Mouse (Mus musculus) intestine, embryonic 15.5 days (tissue): ENCODE measurements around the gene Rcn3. TPM values are rescaled to one million over a fixed set of nuclear protein-coding genes. Genes with fewer than 3 reads are reported as not detected.
"Not testable (repeated sequence)": the region's sequence is repeated elsewhere in the genome, so short reads cannot be mapped to it uniquely, and the experiment has no call there.

ENCODE experiments used
- ATAC-seq: fragments of 200-750 bp; cut with Nextera tagmentation; 2 replicates; pipeline ENCODE4 v1.8.0; 2017; ENCODE audit warnings: moderate TSS enrichment, moderate library complexity
- H3K27ac ChIP-seq: fragments of 300-500 bp; sonication (generic); 2 replicates; pipeline ENCODE4 v1.5.1; 2015; ENCODE audit warnings: mild to moderate bottlenecking, inconsistent platforms
- H3K27me3 ChIP-seq: fragments of 300-500 bp; sonication (generic); replicated peaks from 2 replicates; pipeline ENCODE4 v1.6.1; 2015; ENCODE audit warnings: inconsistent platforms
- H3K36me3 ChIP-seq: fragments of 300-500 bp; sonication (generic); 2 replicates; pipeline ENCODE4 v1.6.1; 2015; ENCODE audit warnings: inconsistent platforms
- H3K4me1 ChIP-seq: fragments of 300-500 bp; sonication (generic); replicated peaks from 2 replicates; pipeline ENCODE4 v1.6.1; 2015; ENCODE audit warnings: inconsistent platforms
- H3K4me2 ChIP-seq: fragments of 300-500 bp; sonication (generic); replicated peaks from 2 replicates; pipeline ENCODE4 v1.6.1; 2015; ENCODE audit warnings: mild to moderate bottlenecking, inconsistent platforms
- H3K4me3 ChIP-seq: fragments of 300-500 bp; sonication (generic); replicated peaks from 2 replicates; pipeline ENCODE4 v1.5.1; 2015; ENCODE audit warnings: inconsistent platforms
- H3K9ac ChIP-seq: fragments of 300-500 bp; sonication (generic); 2 replicates; pipeline ENCODE4 v1.6.1; 2015; ENCODE audit warnings: inconsistent platforms
- H3K9me3 ChIP-seq: fragments of 300-500 bp; sonication (generic); 2 replicates; pipeline ENCODE4 v1.6.1; 2016; ENCODE audit warnings: inconsistent platforms
- WGBS: fragments of 180-500 bp; shearing (Covaris S2); methylation state at CpG from one replicate; pipeline ENCODE4 v1.1.7; 2015; 5-methylcytosine and 5-hydroxymethylcytosine counted together
- polyA plus RNA-seq: library from polyadenylated mRNA; unstranded; fragments of >200 nt; fragmentation: Nextera tagmentation; extraction: Ambion mirVana; gene quantifications from 2 replicates; pipeline ENCODE4 v1.2.1, GENCODE M21; 2015

The Rcn3 gene
- polyA plus RNA-seq, 1 experiment from 2014 or later = 265 TPM

GRCm38 (mm10) chr7:45103652-45104180 is 11.7 kb upstream of the Rcn3 start, which contains the start of gene Fcgrt:
Gene Fcgrt, minus strand, starts transcription at chr7:45103851.
- 14% methylated on average over 7 of the region's 7 CpGs for WGBS
- Histone ChIP-seq H3K4me3 (peak within 1 kb of the TSS; percentile 44), H3K4me1 (peaks cover 33% of the 10 kb centered on the region), H3K27me3 (no peaks in the 10 kb centered on the region), H3K9me3 (no peaks in the 10 kb centered on the region), H3K27ac (peak within 1 kb of the TSS; percentile 93), H3K36me3 (no peaks in the 10 kb centered on the region), H3K9ac (peak within 1 kb of the TSS; percentile 57), H3K4me2 (peak within 1 kb of the TSS; percentile 75)
- peak; percentile 93 for ATAC-seq

- 46% methylated on average over 9 of the region's 9 CpGs for WGBS
Observed at GRCm38 (mm10) chr7:45102940-45103585, 11.0 kb upstream of the Rcn3 start.

GRCm38 (mm10) chr7:45102441-45102840 is 10.4 kb upstream of the Rcn3 start:
- Histone ChIP-seq H3K4me1 (peaks cover 33% of the 10 kb centered on the region), H3K4me2 (peak overlapping the region; percentile 75), H3K36me3 (no peaks in the 10 kb centered on the region), H3K9me3 (no peaks in the 10 kb centered on the region), H3K27ac (no peak overlapping the region; the same call in 1 of the 2 replicates), H3K27me3 (no peaks in the 10 kb centered on the region), H3K4me3 (peak overlapping the region; percentile 44), H3K9ac (no peak overlapping the region)
- no peak for ATAC-seq
- WGBS = 66% methylated on average over 11 of the region's 11 CpGs

More at GRCm38 (mm10) chr7:45102940-45103585, 11.0 kb upstream of the Rcn3 start:
- H3K4me1 ChIP-seq = peaks cover 33% of the 10 kb centered on the region
- H3K4me2 ChIP-seq = peak overlapping the region; percentile 75
- H3K27ac ChIP-seq = peak overlapping the region; percentile 93
- H3K27me3 ChIP-seq = no peaks in the 10 kb centered on the region
- peak overlapping the region; percentile 57 for H3K9ac ChIP-seq
- peak; percentile 29 for ATAC-seq
- peak overlapping the region; percentile 44 for H3K4me3 ChIP-seq
- H3K9me3 ChIP-seq = no peaks in the 10 kb centered on the region
- no peaks in the 10 kb centered on the region for H3K36me3 ChIP-seq

GRCm38 (mm10) chr7:45100046-45100445 is 8.0 kb upstream of the Rcn3 start:
- Histone ChIP-seq H3K4me2 (no peak overlapping the region), H3K27me3 (no peaks in the 10 kb centered on the region), H3K36me3 (no peaks in the 10 kb centered on the region), H3K9me3 (no peaks in the 10 kb centered on the region), H3K4me3 (no peak overlapping the region), H3K27ac (no peak overlapping the region), H3K9ac (no peak overlapping the region), H3K4me1 (peaks cover 27% of the 10 kb centered on the region)
- no peak for ATAC-seq
- WGBS = 89% methylated on average over 6 of the region's 6 CpGs

- Histone ChIP-seq H3K27me3 (no peaks in the 10 kb centered on the region), H3K9me3 (no peaks in the 10 kb centered on the region), H3K36me3 (no peaks in the 10 kb centered on the region), H3K27ac (no peak overlapping the region), H3K9ac (no peak overlapping the region), H3K4me1 (peaks cover 20% of the 10 kb centered on the region), H3K4me3 (no peak overlapping the region), H3K4me2 (no peak overlapping the region)
- 89% methylated on average over 8 of the region's 8 CpGs for WGBS
- no peak for ATAC-seq
Observed at GRCm38 (mm10) chr7:45098541-45099240, 6.7 kb upstream of the Rcn3 start.

- 0 out of 2 replicates have a peak overlapping the region, but pooled peaks have one; percentile 17 for H3K27ac ChIP-seq
- no peak overlapping the region for H3K4me2 ChIP-seq
- H3K9me3 ChIP-seq = no peaks in the 10 kb centered on the region
- H3K36me3 ChIP-seq = no peaks in the 10 kb centered on the region
- H3K4me3 ChIP-seq = no peak overlapping the region
- H3K9ac ChIP-seq = no peak overlapping the region
- H3K27me3 ChIP-seq = no peaks in the 10 kb centered on the region
- 53% methylated on average over 6 of the region's 6 CpGs for WGBS
- ATAC-seq = no peak
- H3K4me1 ChIP-seq = peaks cover 16% of the 10 kb centered on the region
Observed at GRCm38 (mm10) chr7:45097479-45097878, 5.5 kb upstream of the Rcn3 start.

- not testable (repeated sequence) for H3K9me3 ChIP-seq, H3K36me3 ChIP-seq, ATAC-seq, H3K4me3 ChIP-seq, H3K4me2 ChIP-seq, H3K9ac ChIP-seq, H3K27me3 ChIP-seq, H3K27ac ChIP-seq
- peaks cover 11% of the 10 kb centered on the region for H3K4me1 ChIP-seq
- 92% methylated on average over 14 of the region's 14 CpGs for WGBS
Observed at GRCm38 (mm10) chr7:45095965-45096364, 3.9 kb upstream of the Rcn3 start.

GRCm38 (mm10) chr7:45095367-45095766 is 3.3 kb upstream of the Rcn3 start:
- Histone ChIP-seq H3K27me3 (no peaks in the 10 kb centered on the region), H3K27ac (no peak overlapping the region), H3K4me3 (no peak overlapping the region), H3K4me1 (peaks cover 14% of the 10 kb centered on the region), H3K9ac (no peak overlapping the region), H3K36me3 (no peaks in the 10 kb centered on the region), H3K4me2 (no peak overlapping the region), H3K9me3 (no peaks in the 10 kb centered on the region)
- ATAC-seq = no peak
- 80% methylated on average over 6 of the region's 6 CpGs for WGBS

- H3K9me3 ChIP-seq = no peaks in the 10 kb centered on the region
- H3K36me3 ChIP-seq = no peaks in the 10 kb centered on the region
- no peak overlapping the region for H3K4me3 ChIP-seq
- no peak for ATAC-seq
- no peaks in the 10 kb centered on the region for H3K27me3 ChIP-seq
- no peak overlapping the region for H3K4me2 ChIP-seq
- no peak overlapping the region for H3K9ac ChIP-seq
- no peak overlapping the region for H3K27ac ChIP-seq
- peaks cover 17% of the 10 kb centered on the region for H3K4me1 ChIP-seq
- WGBS = 32% methylated on average over 7 of the region's 7 CpGs
Observed at GRCm38 (mm10) chr7:45094121-45094520, 2.1 kb upstream of the Rcn3 start.

- H3K4me2 ChIP-seq = peak overlapping the region; percentile 19; the same call in 1 of the 2 replicates
- no peak overlapping the region for H3K4me3 ChIP-seq
- no peaks in the 10 kb centered on the region for H3K27me3 ChIP-seq
- H3K36me3 ChIP-seq = peaks cover 1% of the 10 kb centered on the region; the same call in 1 of the 2 replicates
- no peaks in the 10 kb centered on the region for H3K9me3 ChIP-seq
- H3K4me1 ChIP-seq = peaks cover 17% of the 10 kb centered on the region
- ATAC-seq = no peak
- 38% methylated on average over 15 of the region's 18 CpGs for WGBS
- H3K9ac ChIP-seq = no peak overlapping the region
- peak overlapping the region; percentile 83; the same call in 1 of the 2 replicates for H3K27ac ChIP-seq
Observed at GRCm38 (mm10) chr7:45093516-45093905, 1.5 kb upstream of the Rcn3 start.

- WGBS = 48% methylated on average over 12 of the region's 12 CpGs
- peaks cover 17% of the 10 kb centered on the region for H3K4me1 ChIP-seq
- no peak overlapping the region for H3K9ac ChIP-seq
- H3K36me3 ChIP-seq = peaks cover 6% of the 10 kb centered on the region; the same call in 1 of the 2 replicates
- no peak overlapping the region for H3K4me3 ChIP-seq
- H3K9me3 ChIP-seq = no peaks in the 10 kb centered on the region
- no peak for ATAC-seq
- peak overlapping the region; percentile 83 for H3K27ac ChIP-seq
- no peaks in the 10 kb centered on the region for H3K27me3 ChIP-seq
- peak overlapping the region; percentile 19; the same call in 1 of the 2 replicates for H3K4me2 ChIP-seq
Observed at GRCm38 (mm10) chr7:45092828-45093515, 951 bp upstream of the Rcn3 start.
